Mouse (Mus musculus) adrenal gland, postnatal 14 days (tissue): ENCODE data around the gene Pcbd1. TPM values are rescaled to one million over a fixed set of nuclear protein-coding genes. Genes with fewer than 3 reads are reported as not detected.

Source experiments
- DNase-seq: peaks from one replicate; pipeline ENCODE4 v3.0.0; 2021; ENCODE audit warnings: mixed read lengths
- long read RNA-seq, 2 experiments: library from polyadenylated mRNA; stranded (forward); transcript quantifications; one replicate each; pipeline ENCODE4 v2.0.0; 2021
- total RNA-seq: library from RNA; stranded (reverse); gene quantifications from 2 replicates; pipeline ENCODE4 v1.2.3, GENCODE M21; 2021

Gene Pcbd1
- 21.0 and 68.0 TPM in 2 replicates for total RNA-seq
- long read RNA-seq, experiment 1, transcript Pcbd1-201 (4 exons, 789 nt): major isoform, 23 of 25 reads
- long read RNA-seq, experiment 1, partial matches to known transcripts: 1 of 25 reads
- long read RNA-seq, experiment 1, other reads (novel, unspliced or antisense): 1 of 25 reads
- long read RNA-seq, experiment 2, transcript Pcbd1-201 (4 exons, 789 nt): major isoform, 52 of 55 reads
- long read RNA-seq, experiment 2, partial matches to known transcripts: 0 of 55 reads
- long read RNA-seq, experiment 2, other reads (novel, unspliced or antisense): 3 of 55 reads

- DNase-seq: peak; percentile 77
These were observed at the start of gene Pcbd1 for GRCm38 (mm10) chr10:61089170-61090142. TSS of gene Pcbd1 (plus strand) at chr10:61089331.

GRCm38 (mm10) chr10:61039657-61040056 is 49.5 kb upstream of the Pcbd1 start:
- no peak for DNase-seq

GRCm38 (mm10) chr10:61045081-61045480 is 44.0 kb upstream of the Pcbd1 start:
- no peak for DNase-seq

DNA sequence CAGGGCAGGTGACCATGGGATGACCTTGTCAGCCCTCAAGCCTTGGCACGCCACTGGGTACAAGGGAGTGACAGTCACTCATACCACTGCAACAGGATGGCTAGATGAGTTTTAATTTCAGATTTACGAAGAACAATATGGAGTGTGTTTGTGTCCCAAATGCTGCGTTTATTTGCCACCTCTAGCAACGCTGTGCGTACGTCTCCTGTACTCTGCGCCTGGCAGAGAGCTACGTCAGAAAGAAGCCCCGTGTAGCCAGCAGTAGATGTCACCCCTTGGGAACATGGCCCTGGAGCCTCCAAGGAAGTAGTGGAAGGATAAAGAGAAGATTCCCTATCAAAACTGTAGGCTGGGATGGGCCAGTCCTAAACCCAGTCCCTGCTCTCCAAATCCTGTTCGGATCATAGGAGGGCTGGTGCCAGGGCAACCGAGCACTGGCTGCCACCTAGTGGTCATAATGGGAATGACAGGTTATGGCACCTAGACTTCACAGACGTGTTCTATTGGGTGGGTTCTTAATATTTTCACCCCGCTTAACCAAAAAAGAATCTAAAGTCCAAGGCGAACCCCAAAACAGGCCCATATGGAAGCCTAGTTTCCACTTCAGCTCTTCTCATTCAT is 37.0 kb upstream of the Pcbd1 start:
- peak; percentile 81 for DNase-seq

DNA sequence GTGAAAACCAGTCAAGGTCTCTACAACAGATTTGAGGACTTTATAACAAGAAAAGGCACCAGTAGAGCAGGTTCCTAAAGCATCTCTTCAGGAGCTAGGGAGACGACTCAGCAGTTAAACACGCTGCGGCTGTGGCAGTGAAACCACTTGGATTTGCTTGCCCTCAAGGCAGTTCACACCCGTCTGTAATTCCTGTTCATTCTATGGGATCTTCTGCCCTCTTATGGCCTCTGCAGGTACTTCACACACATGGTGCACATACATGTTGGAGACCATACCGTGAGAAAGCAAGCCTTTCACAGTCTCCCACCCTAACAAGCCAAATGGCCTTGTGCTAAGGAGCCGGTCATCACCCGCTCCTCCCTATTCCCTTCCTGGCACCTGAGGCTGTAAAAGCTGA is 32.5 kb upstream of the Pcbd1 start:
- DNase-seq: no peak

DNA sequence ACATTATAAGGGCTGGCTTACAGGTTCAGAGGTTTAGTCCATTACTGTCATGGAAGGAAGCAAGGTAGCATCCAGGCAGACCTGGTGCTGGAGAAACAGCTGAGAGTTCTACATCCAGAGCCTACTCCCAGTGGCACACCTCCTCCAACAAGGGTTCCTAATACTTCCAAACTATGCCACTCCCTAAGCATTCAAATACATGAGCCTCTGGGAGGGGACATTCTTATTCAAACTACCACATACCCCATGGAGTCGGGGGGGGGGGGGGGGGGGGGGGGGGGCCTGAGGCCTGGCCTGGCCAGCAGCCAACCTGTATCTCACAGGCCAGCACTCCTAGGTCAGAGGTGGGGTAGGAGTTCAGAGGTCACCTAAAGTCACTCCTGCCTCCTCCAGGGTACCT is 30.0 kb upstream of the Pcbd1 start:
- no peak for DNase-seq

- no peak for DNase-seq
These were observed 29.5 kb upstream of the Pcbd1 start for GRCm38 (mm10) chr10:61059543-61060110.

GRCm38 (mm10) chr10:61063271-61063864 is 25.8 kb upstream of the Pcbd1 start:
- no peak for DNase-seq

- peak; percentile 26 for DNase-seq
These were observed 24.5 kb upstream of the Pcbd1 start for GRCm38 (mm10) chr10:61064635-61065034.

GRCm38 (mm10) chr10:61065287-61066005 is 23.7 kb upstream of the Pcbd1 start:
- no peak for DNase-seq

GRCm38 (mm10) chr10:61068436-61069192 is 20.5 kb upstream of the Pcbd1 start:
- peak; percentile 72 for DNase-seq

DNA sequence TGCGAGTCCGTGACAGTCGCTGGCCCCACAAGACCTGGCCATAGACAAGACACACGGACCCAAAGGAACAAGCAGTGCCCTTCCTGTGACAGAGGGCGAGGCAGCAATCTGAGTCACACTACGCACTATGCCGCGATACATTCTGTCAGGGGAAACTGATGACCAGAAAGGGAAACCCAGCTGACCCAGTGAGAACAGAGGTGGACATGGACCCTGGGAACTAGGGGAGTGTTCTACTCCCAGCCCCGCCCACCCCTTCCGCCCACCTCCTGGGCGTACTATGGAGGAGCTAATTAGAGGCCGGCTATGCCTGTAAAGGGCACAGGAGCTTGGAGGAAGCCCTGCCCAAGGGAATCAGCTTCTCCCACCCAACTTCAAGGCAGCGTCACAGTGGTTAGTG is 19.9 kb upstream of the Pcbd1 start:
- no peak for DNase-seq

DNA sequence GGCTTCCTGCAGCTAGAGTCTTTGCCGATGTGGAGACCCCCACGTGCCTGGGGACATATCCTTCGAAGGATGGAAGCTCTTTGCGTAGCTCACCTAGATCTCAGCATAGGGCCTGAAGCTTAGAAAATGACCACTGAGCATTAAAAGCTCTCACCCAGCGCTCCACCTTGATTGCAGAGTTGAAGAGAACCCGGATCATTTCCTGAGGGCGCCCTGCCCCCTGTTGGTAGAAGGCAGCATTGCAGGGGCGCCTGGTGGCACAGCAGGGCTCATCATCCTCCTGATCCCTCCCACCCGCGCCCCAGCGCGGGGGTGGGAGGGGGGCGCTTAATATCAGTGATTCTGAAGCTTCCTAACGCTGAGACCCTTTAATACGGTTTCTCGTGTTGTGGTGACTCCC is 16.8 kb upstream of the Pcbd1 start:
- peak; percentile 71 for DNase-seq

GRCm38 (mm10) chr10:61074643-61075042 is 14.5 kb upstream of the Pcbd1 start:
- no peak for DNase-seq

DNA sequence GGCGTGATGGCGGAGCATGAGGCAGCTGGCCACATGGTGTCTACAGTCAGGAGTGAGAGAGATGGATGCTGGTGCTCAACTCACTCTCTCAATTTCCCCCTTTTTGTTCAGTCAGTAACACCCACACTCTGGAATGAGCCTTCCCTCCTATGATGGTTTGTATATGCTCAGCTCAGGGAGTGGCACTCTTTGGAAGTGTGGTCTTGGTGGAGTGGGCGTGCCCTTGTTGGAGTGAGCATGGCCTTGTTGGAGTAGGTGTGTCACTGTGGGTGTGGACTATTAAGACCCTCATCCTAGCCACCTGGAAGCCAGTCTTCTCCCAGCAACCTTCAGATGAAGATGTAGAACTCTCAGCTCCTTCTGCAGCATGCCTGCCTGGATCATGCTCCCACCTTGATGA is 13.5 kb upstream of the Pcbd1 start:
- DNase-seq: no peak

GRCm38 (mm10) chr10:61080227-61080930 is 8.8 kb upstream of the Pcbd1 start:
- DNase-seq: peak; percentile 77

DNA sequence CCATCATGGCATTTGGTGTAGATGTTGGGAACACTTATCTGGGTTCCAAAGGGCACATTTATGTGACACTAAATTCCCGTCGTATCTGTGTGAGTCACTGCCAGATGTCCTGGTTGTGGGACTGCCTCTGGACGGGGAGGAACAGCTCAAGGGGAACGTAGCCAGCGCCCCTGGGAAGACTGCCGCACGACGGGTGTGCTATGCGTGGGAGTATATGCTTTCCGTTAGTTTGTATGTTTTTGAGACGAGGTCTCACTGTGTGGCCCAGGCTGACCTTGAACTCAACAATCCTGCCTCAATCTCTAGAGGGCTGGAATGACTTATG is 8.2 kb upstream of the Pcbd1 start:
- DNase-seq: no peak

GRCm38 (mm10) chr10:61085364-61085763 is 3.8 kb upstream of the Pcbd1 start:
- peak; percentile 1 for DNase-seq

DNA sequence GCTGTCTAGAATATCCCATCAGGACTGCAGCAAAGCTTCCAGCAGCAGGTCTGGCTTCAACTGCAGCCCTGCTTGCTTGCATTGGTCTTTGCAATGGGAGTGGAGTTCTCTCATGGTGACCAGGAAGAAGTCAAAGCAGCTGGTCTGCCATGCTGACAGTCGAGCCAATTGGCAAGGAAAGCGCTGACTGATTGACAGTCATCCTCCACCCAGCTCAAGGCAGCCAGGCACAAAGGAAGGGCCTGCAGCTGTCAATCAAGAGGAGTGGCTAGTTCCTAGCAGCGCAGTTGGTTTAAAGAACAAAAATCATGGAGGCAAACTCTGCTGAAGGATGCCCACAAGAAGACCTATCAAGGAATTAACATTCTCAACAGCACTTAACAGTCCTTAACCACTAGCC is 2.6 kb upstream of the Pcbd1 start:
- no peak for DNase-seq

DNA sequence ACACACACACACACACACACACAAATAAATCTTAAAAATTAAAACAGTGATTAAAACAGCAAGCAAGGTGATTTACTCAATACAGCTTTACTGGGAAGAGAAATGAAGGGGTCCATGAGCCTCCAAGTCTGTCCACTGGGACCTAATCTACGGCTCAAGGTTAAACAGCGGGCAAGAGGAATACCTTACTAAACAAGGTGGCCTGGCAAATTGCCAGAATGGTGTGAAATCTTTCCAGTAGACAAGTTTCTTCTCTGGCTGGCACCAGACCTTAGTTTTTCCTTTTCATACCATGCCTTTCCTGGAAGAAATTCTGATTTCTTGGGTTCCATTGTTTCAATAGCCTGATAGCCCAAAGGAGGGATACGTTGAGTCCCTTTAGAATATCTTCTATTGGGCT is 663 bp upstream of the Pcbd1 start:
- DNase-seq: peak; percentile 28
